Mouse (Mus musculus) testis, adult 2 months (tissue): ENCODE data around the gene Gapdh. TPM values are rescaled to one million over a fixed set of nuclear protein-coding genes. Genes with fewer than 3 reads are reported as not detected.
A peak's percentile ranks its signal among the peaks of the same experiment; 100 is the strongest.

Source experiments
- H3K27ac ChIP-seq: fragments of 200-500 bp; 2 replicates; pipeline ENCODE4 v1.5.1; 2012; ENCODE audit warnings: low read depth, low read length; ENCODE audit not compliant: control insufficient read depth, insufficient read depth
- H3K27me3 ChIP-seq: fragments of 200-500 bp; 2 replicates; pipeline ENCODE4 v1.6.1; 2012; ENCODE audit warnings: mild to moderate bottlenecking, low read length, moderate library complexity; ENCODE audit not compliant: control insufficient read depth, insufficient read depth
- H3K36me3 ChIP-seq: fragments of 200-500 bp; 2 replicates; pipeline ENCODE4 v1.6.1; 2012; ENCODE audit warnings: mild to moderate bottlenecking, low read length; ENCODE audit not compliant: control insufficient read depth, insufficient read depth
- H3K4me1 ChIP-seq: fragments of 200-500 bp; 2 replicates; pipeline ENCODE4 v1.6.1; 2012; ENCODE audit warnings: low read length; ENCODE audit not compliant: control insufficient read depth, insufficient read depth
- H3K4me3 ChIP-seq: fragments of 200-500 bp; 2 replicates; pipeline ENCODE4 v1.5.1; 2012; ENCODE audit warnings: low read depth, mild to moderate bottlenecking, low read length, moderate library complexity, mixed read lengths; ENCODE audit not compliant: control insufficient read depth
- CTCF ChIP-seq: fragments of 200-500 bp; IDR thresholded peaks from 2 replicates; pipeline ENCODE4 v1.5.1; 2012; ENCODE audit warnings: low read depth, mild to moderate bottlenecking, inconsistent platforms, low read length, moderate library complexity; ENCODE audit not compliant: control insufficient read depth, insufficient read depth, insufficient replicate concordance
- POLR2A ChIP-seq: fragments of 200-500 bp; IDR thresholded peaks from 2 replicates; pipeline ENCODE4 v1.6.1; 2012; ENCODE audit warnings: low read depth, mild to moderate bottlenecking, inconsistent platforms, low read length, moderate library complexity; ENCODE audit not compliant: control insufficient read depth
- polyA plus RNA-seq: library from polyadenylated mRNA; depleted of rRNA; stranded (reverse); fragments of >200 nt; gene quantifications from 2 replicates; pipeline ENCODE4 v1.2.3, GENCODE M21; 2012

Gene Gapdh
- polyA plus RNA-seq, 1 experiment = 274 TPM

GRCm38 (mm10) chr6:125186203-125186602 is 19.9 kb upstream of the Gapdh start:
- Histone ChIP-seq H3K36me3 (peaks cover 4% of the 10 kb centered on the region), H3K4me1 (no peaks in the 10 kb centered on the region), H3K27me3 (no peaks in the 10 kb centered on the region), H3K27ac (no peak overlapping the region), H3K4me3 (no peak overlapping the region)
- TF ChIP-seq POLR2A (no peak), CTCF (no peak)

GRCm38 (mm10) chr6:125182133-125182532 is 15.9 kb upstream of the Gapdh start:
- H3K27me3 ChIP-seq = no peaks in the 10 kb centered on the region
- H3K36me3 ChIP-seq = peaks cover 8% of the 10 kb centered on the region
- H3K27ac ChIP-seq = no peak overlapping the region
- H3K4me3 ChIP-seq = no peak overlapping the region
- no peaks in the 10 kb centered on the region for H3K4me1 ChIP-seq
- TF ChIP-seq POLR2A = no peak
- TF ChIP-seq CTCF = no peak

- H3K4me1 ChIP-seq = no peaks in the 10 kb centered on the region
- no peak for TF ChIP-seq POLR2A
- TF ChIP-seq CTCF = no peak
- H3K36me3 ChIP-seq = peaks cover 7% of the 10 kb centered on the region
- no peak overlapping the region for H3K4me3 ChIP-seq
- no peaks in the 10 kb centered on the region for H3K27me3 ChIP-seq
- no peak overlapping the region for H3K27ac ChIP-seq
Observed at GRCm38 (mm10) chr6:125179601-125180000, 13.3 kb upstream of the Gapdh start.

- no peaks in the 10 kb centered on the region for H3K4me1 ChIP-seq
- no peaks in the 10 kb centered on the region for H3K27me3 ChIP-seq
- no peak overlapping the region for H3K4me3 ChIP-seq
- H3K36me3 ChIP-seq = peaks cover 11% of the 10 kb centered on the region
- TF ChIP-seq CTCF = no peak
- TF ChIP-seq POLR2A = no peak
- peak overlapping the region; percentile 20; the same call in 1 of the 2 replicates for H3K27ac ChIP-seq
Observed at GRCm38 (mm10) chr6:125175469-125175868, 9.2 kb upstream of the Gapdh start.

GRCm38 (mm10) chr6:125173256-125173655 is 7.0 kb upstream of the Gapdh start:
- H3K27me3 ChIP-seq = no peaks in the 10 kb centered on the region
- H3K27ac ChIP-seq = no peak overlapping the region
- TF ChIP-seq CTCF (no peak), POLR2A (no peak)
- H3K4me3 ChIP-seq = no peak overlapping the region
- H3K36me3 ChIP-seq = peaks cover 10% of the 10 kb centered on the region
- no peaks in the 10 kb centered on the region for H3K4me1 ChIP-seq

GRCm38 (mm10) chr6:125172474-125172873 is 6.2 kb upstream of the Gapdh start:
- no peak for TF ChIP-seq CTCF
- Histone ChIP-seq H3K27me3 (no peaks in the 10 kb centered on the region), H3K27ac (peak overlapping the region; percentile 39), H3K36me3 (peaks cover 8% of the 10 kb centered on the region), H3K4me3 (no peak overlapping the region), H3K4me1 (no peaks in the 10 kb centered on the region)

- TF ChIP-seq CTCF = no peak
- no peak for TF ChIP-seq POLR2A
- peaks cover 7% of the 10 kb centered on the region for H3K36me3 ChIP-seq
- no peaks in the 10 kb centered on the region for H3K27me3 ChIP-seq
- H3K4me1 ChIP-seq = peaks cover 9% of the 10 kb centered on the region
- H3K27ac ChIP-seq = no peak overlapping the region
- H3K4me3 ChIP-seq = no peak overlapping the region
Observed at GRCm38 (mm10) chr6:125170194-125170593, 3.9 kb upstream of the Gapdh start.

GRCm38 (mm10) chr6:125168086-125168485 is 1.8 kb upstream of the Gapdh start:
- TF ChIP-seq CTCF = no peak
- TF ChIP-seq POLR2A = no peak
- Histone ChIP-seq H3K4me3 (no peak overlapping the region), H3K27ac (no peak overlapping the region), H3K27me3 (no peaks in the 10 kb centered on the region), H3K36me3 (peaks cover 7% of the 10 kb centered on the region), H3K4me1 (peaks cover 22% of the 10 kb centered on the region)
